Mouse (Mus musculus) intestine, embryonic 14.5 days (tissue): ENCODE data around the gene Zfp46. TPM values are rescaled to one million over a fixed set of nuclear protein-coding genes. Genes with fewer than 3 reads are reported as not detected.

ENCODE experiments used
- ATAC-seq: fragments of 200-750 bp; cut with Nextera tagmentation; replicated peaks from 2 replicates; pipeline ENCODE4 v1.8.0; 2017; ENCODE audit warnings: low read depth, moderate number of reproducible peaks, moderate TSS enrichment, moderate library complexity; ENCODE audit not compliant: low FRiP score, low TSS enrichment
- DNase-seq: peaks from one replicate; pipeline ENCODE4 v3.0.0-alpha.2; 2018; ENCODE audit warnings: low spot score
- H3K27ac ChIP-seq: fragments of 300-500 bp; sonication (generic); 2 replicates; pipeline ENCODE4 v1.5.1; 2014; ENCODE audit warnings: low read depth, mild to moderate bottlenecking, control low read depth
- H3K27me3 ChIP-seq: fragments of 300-500 bp; sonication (generic); replicated peaks from 2 replicates; pipeline ENCODE4 v1.6.1; 2014; ENCODE audit warnings: low read length, control low read depth; ENCODE audit not compliant: control insufficient read depth, insufficient read depth
- H3K36me3 ChIP-seq: fragments of 300-500 bp; sonication (generic); 2 replicates; pipeline ENCODE4 v1.6.1; 2014; ENCODE audit warnings: low read length, control low read depth; ENCODE audit not compliant: control insufficient read depth, insufficient read depth
- H3K4me1 ChIP-seq: fragments of 300-500 bp; sonication (generic); replicated peaks from 2 replicates; pipeline ENCODE4 v1.6.1; 2014; ENCODE audit warnings: low read length, control low read depth, mixed read lengths; ENCODE audit not compliant: control insufficient read depth, insufficient read depth
- H3K4me2 ChIP-seq: fragments of 300-500 bp; sonication (generic); 2 replicates; pipeline ENCODE4 v1.6.1; 2014; ENCODE audit warnings: low read length
- H3K4me3 ChIP-seq: fragments of 300-500 bp; sonication (generic); 2 replicates; pipeline ENCODE4 v1.5.1; 2014; ENCODE audit warnings: low read depth, low read length, control low read depth, mixed read lengths
- H3K9ac ChIP-seq: fragments of 300-500 bp; sonication (generic); 2 replicates; pipeline ENCODE4 v1.6.1; 2014; ENCODE audit warnings: mild to moderate bottlenecking, low read length
- H3K9me3 ChIP-seq: fragments of 300-500 bp; sonication (generic); 2 replicates; pipeline ENCODE4 v1.6.1; 2016; ENCODE audit warnings: low read length, control low read depth; ENCODE audit not compliant: control insufficient read depth
- WGBS: fragments of 180-500 bp; shearing (Covaris S2); extraction: QIAGEN DNeasy Blood & Tissue Kit; methylation state at CpG from one replicate; pipeline ENCODE4 v1.1.7; 2014; 5-methylcytosine and 5-hydroxymethylcytosine counted together
- polyA plus RNA-seq: library from polyadenylated mRNA; unstranded; fragments of >200 nt; fragmentation: Nextera tagmentation; extraction: Ambion mirVana; gene quantifications from 2 replicates; pipeline ENCODE4 v1.2.1, GENCODE M21; 2014

The Zfp46 gene
- polyA plus RNA-seq, 1 experiment from 2014 or later: 19.0 TPM

DNA sequence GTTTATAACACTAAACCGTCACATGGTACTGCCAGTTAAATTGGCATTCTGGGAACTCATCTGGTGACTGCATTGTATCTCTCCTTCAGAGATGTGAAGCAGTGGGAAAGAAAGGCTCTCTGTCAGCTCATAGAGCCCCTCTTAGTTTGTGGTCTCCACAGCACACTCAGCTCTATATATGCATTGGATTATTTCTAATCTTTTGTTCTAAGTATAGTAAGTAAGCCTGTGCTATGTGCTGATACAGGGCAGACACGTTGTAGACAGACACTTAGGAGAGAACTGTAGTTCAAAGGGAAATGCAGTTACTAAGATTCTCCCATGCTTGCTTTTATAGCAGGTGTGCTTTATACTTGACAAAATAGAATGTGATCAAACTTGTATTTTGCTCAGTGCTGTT is 50.6 kb downstream of the Zfp46 start:
- 73% methylated on average over 2 of the region's 2 CpGs for WGBS
- H3K36me3 ChIP-seq: peaks cover 89% of the 10 kb centered on the region

DNA sequence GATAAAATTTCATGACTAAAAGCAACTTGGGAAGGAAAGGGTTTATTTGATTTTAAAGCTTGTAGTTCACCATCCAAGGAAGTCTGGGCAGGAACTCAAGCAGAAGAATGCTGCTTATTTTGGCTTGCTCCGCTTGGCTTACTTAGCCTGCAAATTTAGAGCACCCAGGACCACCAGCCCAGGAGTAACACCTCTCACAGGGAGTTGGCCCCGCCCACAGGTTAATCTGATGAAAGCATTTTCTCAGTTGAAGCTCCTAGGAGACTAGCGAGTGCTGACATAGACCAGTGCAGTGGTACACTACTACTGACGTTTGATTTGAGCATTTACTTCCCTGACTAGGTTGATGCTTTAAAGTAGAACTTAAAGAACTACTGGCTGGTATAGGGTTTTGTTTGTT is 52.6 kb downstream of the Zfp46 start:
- H3K9ac ChIP-seq: no peak overlapping the region
- H3K4me3 ChIP-seq: no peak overlapping the region
- ATAC-seq (no peak), DNase-seq (no peak)
- H3K27ac ChIP-seq: no peak overlapping the region
- no peaks in the 10 kb centered on the region for H3K27me3 ChIP-seq
- 75% methylated on average over 4 of the region's 4 CpGs for WGBS
- no peaks in the 10 kb centered on the region for H3K9me3 ChIP-seq
- H3K4me1 ChIP-seq: no peaks in the 10 kb centered on the region
- H3K4me2 ChIP-seq: no peak overlapping the region
- H3K36me3 ChIP-seq: peaks cover 82% of the 10 kb centered on the region

More for the DNA sequence above, 50.6 kb downstream of the Zfp46 start:
- Histone ChIP-seq H3K9ac (no peak overlapping the region), H3K9me3 (no peaks in the 10 kb centered on the region), H3K4me2 (no peak overlapping the region), H3K4me3 (no peak overlapping the region), H3K27ac (no peak overlapping the region), H3K27me3 (no peaks in the 10 kb centered on the region), H3K4me1 (no peaks in the 10 kb centered on the region)
- no peak for ATAC-seq
- DNase-seq: no peak

Other genes starting within 250 kb of the Zfp46 start
- gene Rpl11, start 231.3 kb upstream of the Zfp46 start, polyA plus RNA-seq: 575 and 596 TPM in 2 replicates
- 325 and 351 TPM in 2 replicates for gene Id3, start 141.2 kb upstream of the Zfp46 start, polyA plus RNA-seq
- 4.1 and 5.0 TPM in 2 replicates for gene E2f2, start 112.3 kb upstream of the Zfp46 start, polyA plus RNA-seq
- gene Asap3, start 78.3 kb upstream of the Zfp46 start, polyA plus RNA-seq: 4.6 and 4.9 TPM in 2 replicates
- gene Tcea3, start 37.0 kb upstream of the Zfp46 start, polyA plus RNA-seq: 18.7 and 19.1 TPM in 2 replicates
- gene Hnrnpr, start 26.3 kb downstream of the Zfp46 start, polyA plus RNA-seq: 128 and 143 TPM in 2 replicates
- gene Htr1d, start 138.8 kb downstream of the Zfp46 start, polyA plus RNA-seq: 0.12 and 0.16 TPM in 2 replicates
- gene 6030445D17Rik, start 177.6 kb downstream of the Zfp46 start, polyA plus RNA-seq: 0.23 and 0.43 TPM in 2 replicates
- gene Luzp1, start 185.1 kb downstream of the Zfp46 start, polyA plus RNA-seq: 112 and 122 TPM in 2 replicates